Mouse (Mus musculus) G1E-ER4 (cell line): ENCODE data around the gene Hoxc9. TPM values are rescaled to one million over a fixed set of nuclear protein-coding genes. Genes with fewer than 3 reads are reported as not detected.

Source experiments
- GATA1 ChIP-seq: IDR thresholded peaks from one replicate; pipeline ENCODE4 v1.8.0; 2012; ENCODE audit warnings: low read length, inconsistent platforms
- polyA plus RNA-seq: library from polyadenylated mRNA; stranded (reverse); fragments of >175 nt; gene quantifications from 2 replicates; pipeline ENCODE4 v1.2.3, GENCODE M21; 2012

Gene Hoxc9
- 6.3 and 8.3 TPM in 2 replicates for polyA plus RNA-seq

DNA sequence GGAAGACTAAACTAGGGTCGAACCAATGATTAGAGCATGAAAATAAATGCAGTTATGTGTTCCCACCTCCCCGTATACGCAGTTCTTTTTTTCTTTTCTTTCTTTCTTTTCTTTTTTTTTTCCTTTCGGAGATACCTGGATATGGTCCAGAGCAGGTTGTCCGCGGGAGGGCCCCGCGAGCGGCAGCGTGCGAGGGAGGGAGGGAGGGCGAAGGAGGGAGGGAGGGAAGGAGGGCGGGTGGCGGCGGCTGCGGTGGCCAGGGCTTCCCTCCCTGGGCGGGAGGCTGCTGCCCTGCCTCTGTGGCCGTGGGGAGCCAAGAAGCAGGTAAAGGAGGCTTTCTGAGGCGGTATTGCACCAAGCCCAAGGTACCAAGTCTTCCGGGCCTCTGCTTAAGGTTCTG, at the start of gene Hoxc9:
Hoxc9 (plus strand) TSS at position 269 of the 400 bp plus-strand sequence.
- TF ChIP-seq GATA1, result no peak

DNA sequence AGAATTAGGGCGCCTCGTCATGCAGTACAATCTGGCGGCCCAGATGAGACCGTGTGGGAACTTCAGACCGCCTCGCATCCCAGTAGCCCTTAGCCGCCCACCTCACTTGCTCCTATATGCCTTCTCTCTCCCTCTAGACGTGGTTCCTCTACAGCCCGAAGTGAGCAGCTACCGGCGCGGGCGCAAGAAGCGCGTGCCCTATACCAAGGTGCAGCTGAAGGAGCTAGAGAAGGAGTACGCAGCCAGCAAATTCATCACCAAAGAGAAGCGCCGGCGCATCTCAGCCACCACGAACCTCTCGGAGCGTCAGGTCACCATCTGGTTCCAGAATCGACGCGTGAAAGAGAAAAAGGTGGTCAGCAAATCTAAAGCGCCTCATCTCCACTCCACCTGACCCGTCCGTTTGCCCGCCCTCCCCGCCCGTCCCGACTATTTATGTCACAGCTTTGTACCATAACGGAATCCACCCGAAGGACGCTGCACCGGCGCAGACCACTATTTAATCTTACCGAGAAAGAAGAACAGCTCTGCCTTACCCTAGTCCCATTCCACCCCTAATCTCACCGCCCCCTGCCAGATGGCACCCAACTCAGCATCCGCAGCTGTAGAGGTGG, 49.1 kb upstream of the Hoxc9 start:
- no peak for TF ChIP-seq GATA1

DNA sequence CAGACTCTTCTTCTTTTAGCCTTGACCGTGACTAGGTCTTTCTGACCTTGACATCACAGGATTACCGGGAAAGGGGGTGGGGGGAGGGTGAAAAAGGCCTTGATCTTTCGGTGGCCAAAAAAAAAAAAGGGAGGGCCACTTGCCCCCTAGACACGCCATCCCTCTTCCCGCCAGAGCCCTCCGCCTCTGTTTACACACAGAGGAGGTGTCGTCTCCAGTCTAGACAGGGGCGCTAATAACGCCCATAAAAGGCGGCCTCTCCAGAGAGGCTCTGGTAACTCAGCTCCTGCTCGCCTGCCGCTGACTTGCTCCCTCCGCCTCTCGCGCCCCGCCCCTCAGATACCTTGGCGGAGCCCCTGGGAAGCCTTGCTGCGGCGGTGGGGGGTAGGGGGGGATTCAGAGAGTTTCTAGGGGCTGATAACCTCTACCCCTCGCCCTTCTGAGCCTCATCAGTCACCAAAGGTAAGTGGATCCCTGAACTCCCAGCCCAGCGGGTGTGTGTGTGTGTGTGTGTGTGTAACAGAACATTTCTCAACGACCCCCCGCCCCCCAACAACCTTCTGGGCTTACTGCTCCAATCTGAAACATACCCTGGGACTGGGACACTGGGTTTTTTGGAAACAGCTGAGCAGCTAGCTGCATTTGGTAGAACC, 44.4 kb upstream of the Hoxc9 start:
- TF ChIP-seq GATA1, result no peak

DNA sequence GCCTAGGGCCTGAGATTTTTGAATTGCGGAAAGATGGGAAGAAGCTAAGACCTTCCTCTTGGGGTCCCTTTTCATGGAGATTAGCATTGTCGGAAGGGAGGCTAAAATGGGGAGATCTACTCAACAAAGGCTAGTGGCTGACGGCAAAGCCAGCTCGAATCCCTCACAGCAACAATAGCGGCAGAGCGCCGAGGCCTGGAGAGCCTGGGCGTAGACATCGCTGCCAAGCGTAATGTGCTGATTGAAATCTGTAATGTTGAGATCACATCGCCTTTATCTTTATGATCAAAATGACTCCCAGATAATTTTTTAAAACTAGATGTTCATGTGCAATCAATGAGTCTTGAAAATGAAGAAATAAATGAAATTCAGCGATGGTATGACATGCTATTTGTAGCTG, 41.8 kb upstream of the Hoxc9 start:
- no peak for TF ChIP-seq GATA1

DNA sequence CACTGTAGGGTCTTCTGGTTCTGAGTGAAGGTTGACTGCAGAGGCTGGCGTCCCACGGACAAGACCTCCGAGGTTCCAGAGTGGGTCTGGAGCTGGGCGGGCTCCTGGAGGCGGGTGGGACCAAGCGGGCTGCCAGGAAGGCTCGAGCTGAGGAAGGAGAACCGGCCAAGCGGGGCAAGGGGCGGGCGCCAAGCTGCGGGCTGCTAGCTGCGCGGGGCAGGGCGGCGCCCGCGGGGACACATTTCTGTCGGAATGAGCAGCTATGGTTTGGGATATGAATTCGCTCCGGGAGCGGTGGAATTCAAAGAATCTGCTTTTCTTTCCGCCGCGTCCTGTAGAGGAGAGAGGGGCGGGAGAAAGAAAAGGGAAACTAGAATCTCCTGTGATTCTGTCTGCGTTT, 41.3 kb upstream of the Hoxc9 start:
- no peak for TF ChIP-seq GATA1

DNA sequence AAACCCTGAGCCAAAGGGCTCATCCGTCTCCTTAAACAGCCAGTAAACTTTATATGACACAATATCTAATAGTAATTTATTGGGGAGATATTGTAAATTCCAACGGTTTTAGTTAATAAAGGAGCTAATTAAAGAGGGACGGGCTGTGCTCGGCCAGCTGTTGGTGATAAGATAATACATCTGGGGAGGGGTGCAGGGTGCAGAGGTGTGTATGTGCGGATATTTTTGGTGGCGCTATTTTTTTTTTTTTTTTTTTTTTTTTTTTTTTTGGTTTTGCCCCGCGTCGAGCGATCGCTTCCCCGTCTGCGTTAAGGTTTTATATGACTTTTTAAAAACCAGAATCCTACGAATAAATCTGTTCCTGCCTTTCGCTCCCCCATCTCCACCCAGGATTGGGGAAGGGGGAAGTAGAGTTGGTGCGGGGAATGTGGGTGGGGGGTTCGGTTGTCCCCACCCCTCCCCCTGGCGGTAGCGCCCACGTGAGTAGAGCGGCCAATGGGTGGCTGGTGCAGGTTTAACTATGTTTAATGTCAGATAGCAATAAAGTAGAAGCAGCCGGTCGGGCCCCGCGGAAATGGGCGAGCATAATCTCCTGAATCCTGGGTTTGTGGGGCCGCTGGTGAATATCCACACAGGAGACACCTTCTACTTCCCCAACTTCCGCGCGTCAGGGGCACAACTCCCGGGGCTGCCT, 39.8 kb upstream of the Hoxc9 start, which contains the start of gene Hoxc12:
Hoxc12 (plus strand) TSS at position 479 of the 694 bp plus-strand sequence.
- no peak for TF ChIP-seq GATA1

DNA sequence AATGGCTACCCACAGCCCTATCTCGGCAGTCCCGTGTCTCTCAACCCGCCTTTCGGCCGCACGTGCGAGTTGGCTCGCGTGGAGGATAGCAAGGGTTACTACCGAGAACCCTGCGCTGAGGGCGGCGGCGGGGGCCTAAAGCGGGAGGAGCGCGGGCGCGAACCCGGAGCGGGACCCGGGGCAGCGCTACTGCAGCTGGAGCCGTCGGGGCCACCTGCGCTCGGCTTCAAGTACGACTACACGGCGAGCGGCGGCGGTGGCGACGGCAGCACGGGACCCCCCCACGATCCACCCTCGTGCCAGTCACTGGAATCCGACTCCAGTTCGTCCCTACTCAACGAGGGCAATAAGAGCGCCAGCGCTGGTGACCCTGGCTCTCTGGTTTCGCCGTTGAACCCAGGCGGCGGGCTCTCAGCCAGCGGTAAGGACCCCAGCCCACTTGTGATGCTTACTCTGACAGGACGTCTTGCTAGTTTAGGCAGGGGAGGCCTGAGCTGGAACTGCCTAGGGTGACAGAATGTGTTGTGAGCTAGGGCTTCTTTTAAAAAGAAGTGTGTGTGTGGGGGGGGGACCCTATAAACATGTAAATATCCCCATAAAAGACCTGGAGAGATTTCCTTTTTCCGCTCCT, 39.1 kb upstream of the Hoxc9 start:
- TF ChIP-seq GATA1, result no peak

DNA sequence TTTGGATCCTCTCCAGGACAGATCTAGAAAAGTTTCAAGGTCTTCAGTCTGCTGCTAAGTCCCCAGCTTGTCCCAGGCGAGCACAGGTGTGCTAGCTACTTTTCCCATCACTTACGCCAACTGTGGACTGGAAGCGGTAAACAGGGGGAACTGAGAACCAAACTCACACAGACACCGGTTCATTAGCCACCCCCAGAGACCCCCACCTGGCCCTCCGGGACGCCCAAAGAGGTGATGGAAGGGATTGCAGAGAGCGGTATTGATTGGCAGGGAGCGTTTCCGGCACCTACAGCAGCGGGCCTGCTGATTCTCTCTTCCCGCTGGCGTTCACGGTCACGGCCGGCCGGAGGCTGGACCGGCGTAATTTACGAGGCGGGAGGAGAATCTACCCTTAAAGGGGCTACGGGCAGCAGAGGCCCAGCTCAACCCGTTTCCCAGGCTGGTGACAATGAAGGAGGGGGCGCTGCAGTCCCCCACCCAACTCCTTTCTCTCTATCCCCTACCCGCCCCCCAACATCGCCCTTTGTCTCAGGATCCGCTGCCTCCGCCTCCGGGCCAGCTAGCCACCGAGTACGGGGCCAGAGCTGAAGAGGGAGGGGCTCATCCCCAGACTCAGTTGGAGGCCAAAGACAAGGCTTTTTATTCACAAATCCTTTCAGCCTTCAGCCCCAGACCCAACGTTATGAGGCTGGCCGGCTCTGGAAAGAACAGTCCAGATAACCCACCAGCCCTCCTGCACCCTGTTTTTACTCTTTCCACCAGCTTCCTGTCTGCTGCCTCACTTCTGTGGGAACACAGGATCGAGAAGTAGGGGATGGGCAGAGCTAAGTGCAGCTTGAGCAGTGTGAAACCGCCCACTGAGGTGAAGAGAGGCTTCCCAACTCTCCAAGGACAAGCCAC, 36.7 kb upstream of the Hoxc9 start:
- TF ChIP-seq GATA1, result no peak

DNA sequence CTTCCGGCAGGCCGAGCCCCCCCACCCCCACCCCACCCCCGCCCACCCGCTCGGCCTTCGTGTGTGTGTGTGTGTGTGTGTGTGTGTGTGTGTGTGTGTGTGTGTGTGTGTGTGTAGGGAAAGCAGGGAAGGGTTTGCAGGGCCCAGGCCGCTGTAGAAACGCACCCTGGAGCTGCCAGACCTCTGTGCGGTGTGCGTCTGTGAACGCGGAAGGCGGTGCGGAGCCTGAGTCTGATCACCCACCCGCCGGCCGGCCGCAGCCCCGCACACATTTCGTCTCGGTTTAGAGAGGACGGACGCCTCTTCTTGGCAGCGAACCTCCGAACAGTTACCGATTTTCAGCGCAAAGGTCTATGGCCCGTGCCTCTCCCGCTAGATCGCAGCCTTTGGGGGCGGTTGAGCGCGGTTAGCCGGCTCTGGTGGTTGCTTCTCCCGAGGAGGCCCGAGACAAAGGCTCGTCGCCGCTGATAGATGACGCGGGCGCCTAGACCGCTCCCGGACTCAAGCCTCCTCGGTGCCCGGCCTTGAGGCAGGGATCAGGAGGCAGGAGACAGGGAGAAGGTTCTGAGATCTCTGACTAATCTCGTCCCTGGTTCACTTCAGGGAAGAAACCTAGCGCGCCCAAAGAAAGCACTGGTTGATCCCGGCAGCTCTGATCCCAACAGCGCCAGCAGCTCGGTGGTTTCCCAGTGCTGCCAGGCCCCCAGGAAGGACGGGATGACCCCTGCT, 33.3 kb upstream of the Hoxc9 start:
- no peak for TF ChIP-seq GATA1

DNA sequence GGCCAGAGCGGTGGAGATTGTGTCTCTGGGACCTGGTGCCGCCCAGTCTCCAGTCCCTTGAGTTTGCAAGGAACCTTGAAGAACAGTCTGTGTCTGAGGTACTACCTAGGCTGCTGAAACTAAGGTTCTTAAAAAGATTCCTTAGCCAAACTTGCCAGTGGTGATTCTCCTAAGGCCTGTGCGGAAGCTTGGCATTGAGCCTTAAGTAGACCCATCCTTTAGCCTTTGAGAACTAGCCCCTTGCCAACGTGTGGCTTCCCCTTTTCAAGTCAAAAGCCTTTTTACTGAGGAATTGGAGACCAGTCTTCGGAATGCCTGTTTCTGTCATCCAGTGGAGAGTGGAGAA, 32.8 kb upstream of the Hoxc9 start:
- no peak for TF ChIP-seq GATA1

DNA sequence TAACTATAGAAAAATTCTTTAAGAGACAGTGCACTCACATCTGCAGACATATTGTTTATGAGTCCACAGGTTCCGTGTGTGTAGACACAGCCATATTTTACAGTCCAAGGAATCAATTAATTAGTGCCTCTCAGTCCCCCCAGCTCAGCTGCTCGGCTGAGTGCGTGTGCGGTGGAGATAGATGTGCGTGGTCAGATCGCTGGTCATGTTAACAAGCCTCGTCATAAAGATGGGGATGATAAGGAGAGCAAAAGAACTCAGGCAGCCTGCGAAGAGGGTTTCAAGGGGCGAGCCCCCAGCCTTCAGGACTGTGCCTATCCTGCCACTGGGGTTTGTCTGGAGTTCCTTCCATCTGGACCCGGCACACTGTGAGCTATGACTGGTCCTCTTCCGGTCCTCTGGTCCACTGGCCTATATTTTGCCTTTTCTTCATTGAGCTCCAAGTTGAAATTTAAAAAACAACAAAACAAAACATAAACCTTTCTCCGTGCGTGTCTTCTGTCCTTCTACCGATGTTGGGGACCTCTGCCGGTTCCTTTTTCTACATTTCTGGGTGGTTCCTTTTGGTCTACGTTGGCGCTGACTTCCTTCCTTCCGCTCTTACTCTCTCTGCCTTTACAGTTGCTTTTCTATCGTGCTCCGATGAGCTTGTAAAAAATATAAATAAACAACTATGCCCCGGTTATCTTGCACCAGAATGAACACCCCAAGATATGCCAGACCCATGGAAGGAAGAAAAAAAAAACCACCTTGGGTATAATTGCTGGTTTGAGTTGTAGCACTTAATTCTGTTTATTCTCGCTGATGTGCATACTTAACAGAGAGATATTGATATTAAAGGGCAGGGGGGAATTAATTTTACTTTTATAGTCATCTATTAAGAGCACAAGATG, 30.8 kb upstream of the Hoxc9 start:
- peak; percentile 69 for TF ChIP-seq GATA1

DNA sequence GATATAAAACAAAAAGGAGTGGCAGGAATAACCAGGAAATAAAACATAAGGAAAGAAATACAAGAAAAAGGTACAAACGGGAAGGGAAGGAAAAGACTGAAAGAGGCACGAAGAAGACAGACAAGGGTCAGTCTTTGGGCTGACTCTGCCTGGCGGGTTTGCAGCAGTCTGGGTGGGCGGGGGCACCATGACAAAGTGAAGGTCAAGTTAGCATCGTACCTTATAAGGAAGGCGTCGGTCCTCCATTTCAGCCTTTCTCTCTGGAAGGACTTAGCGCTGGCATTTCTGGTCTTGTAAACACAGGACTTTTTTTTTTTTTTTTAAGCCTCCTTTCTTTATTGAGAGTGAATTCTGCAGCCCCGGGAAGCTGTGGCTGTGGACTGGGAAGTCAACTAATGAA, 29.0 kb upstream of the Hoxc9 start:
- TF ChIP-seq GATA1, result no peak

DNA sequence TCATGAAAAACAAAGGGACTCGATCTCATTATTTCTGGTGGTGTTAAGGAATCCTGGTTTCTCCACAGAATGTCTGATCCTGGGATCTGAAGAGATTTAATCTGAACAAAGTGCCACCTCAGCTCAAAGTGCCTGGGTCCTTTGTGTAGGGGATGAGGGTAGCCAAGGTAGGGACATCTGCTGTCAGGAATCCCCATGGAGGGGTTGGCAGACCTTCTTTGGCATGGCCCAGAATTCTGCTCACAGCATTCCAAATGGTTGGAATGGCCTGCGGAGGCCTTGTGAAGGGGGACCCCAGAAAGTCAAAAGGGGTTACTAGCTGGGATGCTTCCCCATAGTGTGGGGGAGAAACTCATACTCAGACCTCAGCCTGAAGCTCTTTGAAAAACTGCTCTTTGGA, 27.4 kb upstream of the Hoxc9 start:
- no peak for TF ChIP-seq GATA1

DNA sequence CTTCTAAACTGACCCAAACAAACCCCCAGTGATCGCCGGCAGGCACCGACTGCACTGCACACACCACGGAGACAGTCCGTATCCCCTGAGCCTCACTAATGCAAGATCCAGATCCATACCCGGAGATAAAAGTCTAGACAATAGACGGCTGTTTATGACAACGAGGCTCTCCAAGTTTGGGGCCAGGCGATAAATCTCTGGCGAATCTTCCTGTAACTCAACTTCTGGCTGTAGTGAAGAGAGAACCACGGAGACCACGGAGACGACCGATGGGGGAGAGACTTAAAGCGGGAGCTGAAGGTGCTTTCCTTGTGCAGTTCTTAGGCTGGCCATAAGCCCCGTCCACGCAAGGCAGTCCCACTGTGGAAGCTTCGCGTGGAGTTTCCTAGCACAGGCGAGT, 26.5 kb upstream of the Hoxc9 start:
- no peak for TF ChIP-seq GATA1
